Mouse (Mus musculus): ENCODE measurements around the gene Gm12253. TPM values are rescaled to one million over a fixed set of nuclear protein-coding genes. Genes with fewer than 3 reads are reported as not detected.

The Gm12253 gene
- not detected for polyA plus RNA-seq (2014; fragmentation: Illumina TruSeq; extraction: RNeasy Lipid Tissue Mini Kit (QIAGEN cat#74804))

DNA sequence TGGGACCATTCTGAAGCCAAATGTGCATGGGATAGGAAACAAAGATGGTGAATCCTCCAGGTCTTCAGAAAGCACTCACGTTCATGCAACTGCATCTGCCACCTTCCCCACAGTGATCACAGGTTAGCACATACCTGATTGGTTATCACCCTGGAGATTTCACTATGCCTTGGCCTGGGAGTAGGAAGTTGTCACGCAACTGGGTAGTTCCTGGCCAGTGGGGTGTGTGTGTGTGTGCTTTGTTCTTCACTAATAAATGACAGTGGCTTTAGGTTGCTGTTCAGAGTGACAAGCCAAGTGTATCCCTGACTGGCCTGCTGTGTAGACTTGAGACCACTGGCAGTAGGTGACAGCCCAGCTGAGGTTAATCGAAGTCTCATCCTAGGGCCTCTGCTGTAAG, at the start of gene Gm12253:
Gm12253 (plus strand) TSS at position 301 of the 400 bp plus-strand sequence.

DNA sequence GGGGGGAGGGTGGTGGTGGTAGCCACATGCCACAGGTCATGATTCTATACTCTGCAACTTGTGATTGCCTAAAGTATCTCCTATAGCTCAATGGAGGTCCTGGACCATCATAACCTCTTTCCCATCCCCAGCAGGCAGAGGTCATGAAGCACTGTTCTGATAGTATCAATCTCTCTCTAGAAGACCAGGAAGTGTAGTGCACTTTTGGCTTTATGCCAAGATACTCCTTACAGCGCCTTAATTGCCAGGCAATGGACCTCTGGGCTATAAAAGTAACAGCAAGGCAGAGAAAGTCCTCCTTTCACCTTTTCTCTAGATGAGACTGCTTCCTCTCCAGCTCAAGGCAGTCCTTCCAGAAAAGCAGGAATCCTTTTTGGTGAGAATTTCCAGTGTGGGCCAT, 11.5 kb upstream of the Gm12253 start, which contains the start of gene 1810065E05Rik:
1810065E05Rik (plus strand) TSS at position 297 of the 400 bp plus-strand sequence.

DNA sequence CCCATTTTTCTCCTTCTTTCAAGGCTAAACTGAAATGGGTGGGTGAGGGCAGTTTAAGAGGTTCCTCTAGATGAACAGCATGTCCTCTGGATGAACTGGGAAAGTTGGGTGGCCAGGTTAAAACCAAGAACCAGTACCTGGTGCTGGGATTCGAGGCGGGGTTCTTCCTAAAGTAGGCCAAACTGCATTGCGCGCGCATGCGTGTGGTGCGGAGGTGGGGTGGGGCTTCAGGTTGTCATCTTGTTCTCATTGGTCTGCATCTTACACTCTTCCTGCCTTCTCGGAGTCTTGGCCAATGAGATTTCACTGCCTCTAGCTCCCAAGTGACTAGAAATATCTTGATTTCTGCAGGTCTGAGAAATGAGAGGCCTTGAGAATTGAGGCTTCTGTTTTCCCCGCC, 20.4 kb downstream of the Gm12253 start, which contains the start of gene Lypd9:
Lypd9 (minus strand) TSS at position 165 of the 400 bp plus-strand sequence.

DNA sequence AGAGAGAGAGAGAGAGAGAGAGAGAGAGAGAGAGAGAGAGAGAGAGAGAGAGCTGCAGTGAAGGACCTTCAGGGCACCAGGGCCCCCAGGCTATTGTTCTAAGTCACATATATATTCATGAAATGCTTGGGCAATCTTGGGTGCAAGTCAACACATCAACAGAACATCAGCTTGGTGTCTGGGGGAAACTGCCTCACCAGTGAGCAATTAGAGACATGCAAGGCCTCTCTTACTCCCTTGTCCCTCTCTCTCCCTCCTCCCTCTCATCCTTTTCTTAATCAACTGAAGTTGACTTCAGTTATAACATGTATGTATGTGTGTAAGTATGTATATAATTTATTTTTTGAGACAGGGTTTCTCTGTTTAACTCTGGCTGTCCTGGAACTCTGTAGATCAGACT, 29.8 kb downstream of the Gm12253 start, which contains the start of gene Olfr30:
Olfr30 (minus strand) TSS at position 101 of the 400 bp plus-strand sequence.

Other genes starting within 250 kb of the Gm12253 start
- gene Igtp, start 233.0 kb upstream of the Gm12253 start, polyA plus RNA-seq (2014; fragmentation: Illumina TruSeq; extraction: RNeasy Lipid Tissue Mini Kit (QIAGEN cat#74804)), result 16.1 TPM
- gene Irgm2, start 232.9 kb upstream of the Gm12253 start, polyA plus RNA-seq (2014; fragmentation: Illumina TruSeq; extraction: RNeasy Lipid Tissue Mini Kit (QIAGEN cat#74804)), result 30.9 TPM
- gene 4930438A08Rik, start 157.8 kb upstream of the Gm12253 start, polyA plus RNA-seq (2014; fragmentation: Illumina TruSeq; extraction: RNeasy Lipid Tissue Mini Kit (QIAGEN cat#74804)), result not detected
- gene Zfp692, start 125.5 kb upstream of the Gm12253 start, polyA plus RNA-seq (2014; fragmentation: Illumina TruSeq; extraction: RNeasy Lipid Tissue Mini Kit (QIAGEN cat#74804)), result 0.48 TPM
- gene Zfp672, start 102.2 kb upstream of the Gm12253 start, polyA plus RNA-seq (2014; fragmentation: Illumina TruSeq; extraction: RNeasy Lipid Tissue Mini Kit (QIAGEN cat#74804)), result 52.3 TPM
- 0.80 TPM for gene Sh3bp5l, start 101.8 kb upstream of the Gm12253 start, polyA plus RNA-seq (2014; fragmentation: Illumina TruSeq; extraction: RNeasy Lipid Tissue Mini Kit (QIAGEN cat#74804))
- not detected for gene Lypd8, start 53.5 kb upstream of the Gm12253 start, polyA plus RNA-seq (2014; fragmentation: Illumina TruSeq; extraction: RNeasy Lipid Tissue Mini Kit (QIAGEN cat#74804))
- gene 1810065E05Rik, start 11.4 kb upstream of the Gm12253 start, polyA plus RNA-seq (2014; fragmentation: Illumina TruSeq; extraction: RNeasy Lipid Tissue Mini Kit (QIAGEN cat#74804)), result not detected
- not detected for gene Lypd9, start 20.4 kb downstream of the Gm12253 start, polyA plus RNA-seq (2014; fragmentation: Illumina TruSeq; extraction: RNeasy Lipid Tissue Mini Kit (QIAGEN cat#74804))
- gene Olfr30, start 29.7 kb downstream of the Gm12253 start, polyA plus RNA-seq (2014; fragmentation: Illumina TruSeq; extraction: RNeasy Lipid Tissue Mini Kit (QIAGEN cat#74804)), result not detected
- not detected for gene Olfr332, start 60.0 kb downstream of the Gm12253 start, polyA plus RNA-seq (2014; fragmentation: Illumina TruSeq; extraction: RNeasy Lipid Tissue Mini Kit (QIAGEN cat#74804))
- gene Olfr331, start 70.0 kb downstream of the Gm12253 start, polyA plus RNA-seq (2014; fragmentation: Illumina TruSeq; extraction: RNeasy Lipid Tissue Mini Kit (QIAGEN cat#74804)), result not detected
- gene Olfr330, start 102.3 kb downstream of the Gm12253 start, polyA plus RNA-seq (2014; fragmentation: Illumina TruSeq; extraction: RNeasy Lipid Tissue Mini Kit (QIAGEN cat#74804)), result 4.5 TPM
- 5.1 TPM for gene Olfr329-ps, start 113.9 kb downstream of the Gm12253 start, polyA plus RNA-seq (2014; fragmentation: Illumina TruSeq; extraction: RNeasy Lipid Tissue Mini Kit (QIAGEN cat#74804))
- 0.20 TPM for gene Olfr328, start 123.1 kb downstream of the Gm12253 start, polyA plus RNA-seq (2014; fragmentation: Illumina TruSeq; extraction: RNeasy Lipid Tissue Mini Kit (QIAGEN cat#74804))
- gene Olfr224, start 138.0 kb downstream of the Gm12253 start, polyA plus RNA-seq (2014; fragmentation: Illumina TruSeq; extraction: RNeasy Lipid Tissue Mini Kit (QIAGEN cat#74804)), result not detected
- gene Olfr325, start 145.2 kb downstream of the Gm12253 start, polyA plus RNA-seq (2014; fragmentation: Illumina TruSeq; extraction: RNeasy Lipid Tissue Mini Kit (QIAGEN cat#74804)), result not detected
- not detected for gene Olfr324, start 162.6 kb downstream of the Gm12253 start, polyA plus RNA-seq (2014; fragmentation: Illumina TruSeq; extraction: RNeasy Lipid Tissue Mini Kit (QIAGEN cat#74804))
- gene 2210407C18Rik, start 183.5 kb downstream of the Gm12253 start, polyA plus RNA-seq (2014; fragmentation: Illumina TruSeq; extraction: RNeasy Lipid Tissue Mini Kit (QIAGEN cat#74804)), result 0.80 TPM
- gene Olfr323, start 197.9 kb downstream of the Gm12253 start, polyA plus RNA-seq (2014; fragmentation: Illumina TruSeq; extraction: RNeasy Lipid Tissue Mini Kit (QIAGEN cat#74804)), result not detected
- gene Trim58, start 207.9 kb downstream of the Gm12253 start, polyA plus RNA-seq (2014; fragmentation: Illumina TruSeq; extraction: RNeasy Lipid Tissue Mini Kit (QIAGEN cat#74804)), result not detected
- gene Olfr322, start 226.2 kb downstream of the Gm12253 start, polyA plus RNA-seq (2014; fragmentation: Illumina TruSeq; extraction: RNeasy Lipid Tissue Mini Kit (QIAGEN cat#74804)), result not detected
- not detected for gene Olfr320, start 248.5 kb downstream of the Gm12253 start, polyA plus RNA-seq (2014; fragmentation: Illumina TruSeq; extraction: RNeasy Lipid Tissue Mini Kit (QIAGEN cat#74804))